Mouse (Mus musculus): ENCODE data around the gene Rab11fip4. TPM values are rescaled to one million over a fixed set of nuclear protein-coding genes. Genes with fewer than 3 reads are reported as not detected.

The Rab11fip4 gene
- polyA plus RNA-seq, 1 experiment = 12.2 TPM

- no peak for DNase-seq (ENCODE audit: low read depth in 1 of 2, low spot score in 2 of 2)
- H3K4me3 ChIP-seq (ENCODE audit: extremely low read depth, insufficient read depth, insufficient read length) = no peak overlapping the region
- peaks cover 4% of the 10 kb centered on the region; the same call in 1 of the 2 replicates for H3K4me1 ChIP-seq (ENCODE audit: control insufficient read depth, insufficient read depth, insufficient read length)
- peaks cover 17% of the 10 kb centered on the region for H3K27me3 ChIP-seq (ENCODE audit: control insufficient read depth, insufficient read depth, low read length)
- no peaks in the 10 kb centered on the region for H3K36me3 ChIP-seq (ENCODE audit: control insufficient read depth, insufficient read depth, low read length)
- H3K27ac ChIP-seq (ENCODE audit: insufficient read depth, low read length) = no peak overlapping the region
- TF ChIP-seq CTCF (IDR thresholded peaks at IDR 0.05; ENCODE audit: extremely low read depth, insufficient read depth, insufficient read length, insufficient replicate concordance) (no peak), POLR2A (IDR thresholded peaks at IDR 0.05; ENCODE audit: low read depth, low read length) (no peak)
- 90% methylated on average over 13 of the region's 13 CpGs for WGBS
These were observed 123.2 kb downstream of the Rab11fip4 start for GRCm38 (mm10) chr11:79714082-79714742.

DNA sequence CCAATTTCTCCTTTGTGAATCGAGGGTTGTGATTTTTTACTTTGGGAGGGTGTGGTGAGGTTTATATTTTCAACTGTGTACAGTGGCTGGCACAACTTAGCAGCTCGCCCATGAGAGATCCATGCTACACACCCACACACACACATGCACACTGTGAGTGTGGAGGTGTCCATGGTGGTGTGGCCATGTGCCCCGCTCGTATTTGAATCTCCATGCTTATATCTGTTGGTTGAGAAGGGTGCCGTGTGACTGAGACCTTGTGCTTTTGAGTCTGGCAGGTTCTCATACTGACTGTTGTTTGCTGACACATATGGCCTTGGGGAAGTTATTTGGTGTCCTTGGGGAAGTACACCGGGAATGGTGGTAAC is 123.7 kb downstream of the Rab11fip4 start:
- Histone ChIP-seq H3K4me3 (ENCODE audit: extremely low read depth, insufficient read depth, insufficient read length) (no peak overlapping the region), H3K27ac (ENCODE audit: insufficient read depth, low read length) (no peak overlapping the region), H3K36me3 (ENCODE audit: control insufficient read depth, insufficient read depth, low read length) (no peaks in the 10 kb centered on the region), H3K27me3 (ENCODE audit: control insufficient read depth, insufficient read depth, low read length) (peaks cover 17% of the 10 kb centered on the region), H3K4me1 (ENCODE audit: control insufficient read depth, insufficient read depth, insufficient read length) (peaks cover 4% of the 10 kb centered on the region; the same call in 1 of the 2 replicates)
- TF ChIP-seq CTCF (IDR thresholded peaks at IDR 0.05; ENCODE audit: extremely low read depth, insufficient read depth, insufficient read length, insufficient replicate concordance) (no peak), POLR2A (IDR thresholded peaks at IDR 0.05; ENCODE audit: low read depth, low read length) (no peak)
- WGBS = 90% methylated on average over 6 of the region's 6 CpGs
- DNase-seq (ENCODE audit: low read depth in 1 of 2, low spot score in 2 of 2) = no peak

GRCm38 (mm10) chr11:79715316-79715715 is 124.3 kb downstream of the Rab11fip4 start:
- Histone ChIP-seq H3K4me1 (ENCODE audit: control insufficient read depth, insufficient read depth, insufficient read length) (peaks cover 4% of the 10 kb centered on the region; the same call in 1 of the 2 replicates), H3K36me3 (ENCODE audit: control insufficient read depth, insufficient read depth, low read length) (no peaks in the 10 kb centered on the region), H3K27ac (ENCODE audit: insufficient read depth, low read length) (no peak overlapping the region), H3K27me3 (ENCODE audit: control insufficient read depth, insufficient read depth, low read length) (peaks cover 17% of the 10 kb centered on the region), H3K4me3 (ENCODE audit: extremely low read depth, insufficient read depth, insufficient read length) (no peak overlapping the region)
- TF ChIP-seq POLR2A (IDR thresholded peaks at IDR 0.05; ENCODE audit: low read depth, low read length) (no peak), CTCF (IDR thresholded peaks at IDR 0.05; ENCODE audit: extremely low read depth, insufficient read depth, insufficient read length, insufficient replicate concordance) (no peak)
- WGBS = 76% methylated on average over 8 of the region's 8 CpGs
- DNase-seq (ENCODE audit: low read depth in 1 of 2, low spot score in 2 of 2) = no peak

DNA sequence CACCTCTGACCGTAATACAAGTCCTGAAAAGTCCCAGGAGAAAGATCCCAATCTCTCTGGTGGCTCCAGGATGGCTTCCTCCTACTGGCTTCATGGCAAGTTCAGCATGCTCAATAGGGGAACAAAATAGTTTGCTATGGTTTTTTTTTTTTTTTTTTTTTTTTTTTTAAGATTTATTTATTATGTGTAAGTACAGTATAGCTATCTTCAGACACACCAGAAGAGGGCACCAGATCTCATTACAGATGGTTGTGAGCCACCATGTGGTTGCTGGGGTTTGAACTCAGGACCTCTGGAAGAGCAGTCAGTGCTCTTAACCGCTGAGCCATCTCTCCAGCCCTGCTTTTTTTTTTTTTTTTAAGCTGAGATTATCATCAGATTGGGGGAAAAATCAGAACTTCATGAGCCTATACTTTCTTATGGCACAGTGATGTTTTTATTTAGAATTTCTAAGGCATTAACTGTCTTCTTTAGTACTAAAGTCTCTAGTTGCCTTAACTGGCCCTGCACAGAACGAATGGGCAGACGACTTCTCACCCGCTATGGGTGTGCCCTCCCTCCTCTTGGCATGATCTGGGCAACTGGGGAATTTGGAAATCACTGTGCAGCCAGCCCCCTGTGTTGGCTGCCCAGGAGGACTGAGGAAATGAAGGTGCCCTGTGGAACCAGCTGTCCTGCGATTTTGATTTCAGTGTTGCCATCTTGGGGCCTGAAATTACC is 124.9 kb downstream of the Rab11fip4 start:
- no peak for TF ChIP-seq CTCF (IDR thresholded peaks at IDR 0.05; ENCODE audit: extremely low read depth, insufficient read depth, insufficient read length, insufficient replicate concordance)
- no peak for TF ChIP-seq POLR2A (IDR thresholded peaks at IDR 0.05; ENCODE audit: low read depth, low read length)
- no peaks in the 10 kb centered on the region for H3K36me3 ChIP-seq (ENCODE audit: control insufficient read depth, insufficient read depth, low read length)
- H3K4me1 ChIP-seq (ENCODE audit: control insufficient read depth, insufficient read depth, insufficient read length) = peaks cover 4% of the 10 kb centered on the region; the same call in 1 of the 2 replicates
- DNase-seq (ENCODE audit: low read depth in 1 of 2, low spot score in 2 of 2) = no peak
- no peak overlapping the region for H3K4me3 ChIP-seq (ENCODE audit: extremely low read depth, insufficient read depth, insufficient read length)
- H3K27ac ChIP-seq (ENCODE audit: insufficient read depth, low read length) = no peak overlapping the region
- H3K27me3 ChIP-seq (ENCODE audit: control insufficient read depth, insufficient read depth, low read length) = peaks cover 17% of the 10 kb centered on the region
- 80% methylated on average over 6 of the region's 6 CpGs for WGBS

DNA sequence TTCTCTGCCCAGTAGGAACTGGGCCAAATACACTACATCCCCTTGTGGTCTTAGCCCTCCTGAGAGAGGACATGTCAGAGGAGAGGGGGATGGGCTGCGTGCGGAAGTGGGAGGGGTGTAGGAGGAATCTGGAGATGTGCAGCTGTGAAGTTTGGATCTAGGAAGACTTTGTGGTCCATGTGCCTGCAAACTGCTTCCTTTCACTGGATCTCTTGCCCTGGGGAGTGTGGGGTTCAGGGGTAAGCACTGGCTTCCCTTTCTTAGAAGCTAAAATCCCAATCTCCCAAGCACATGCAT is 125.4 kb downstream of the Rab11fip4 start:
- Histone ChIP-seq H3K27ac (ENCODE audit: insufficient read depth, low read length) (no peak overlapping the region), H3K4me3 (ENCODE audit: extremely low read depth, insufficient read depth, insufficient read length) (no peak overlapping the region), H3K27me3 (ENCODE audit: control insufficient read depth, insufficient read depth, low read length) (peaks cover 12% of the 10 kb centered on the region), H3K36me3 (ENCODE audit: control insufficient read depth, insufficient read depth, low read length) (no peaks in the 10 kb centered on the region), H3K4me1 (ENCODE audit: control insufficient read depth, insufficient read depth, insufficient read length) (peaks cover 3% of the 10 kb centered on the region; the same call in 1 of the 2 replicates)
- TF ChIP-seq CTCF (IDR thresholded peaks at IDR 0.05; ENCODE audit: extremely low read depth, insufficient read depth, insufficient read length, insufficient replicate concordance) (no peak), POLR2A (IDR thresholded peaks at IDR 0.05; ENCODE audit: low read depth, low read length) (no peak)
- 48% methylated on average over 2 of the region's 2 CpGs for WGBS
- no peak for DNase-seq (ENCODE audit: low read depth in 1 of 2, low spot score in 2 of 2)

GRCm38 (mm10) chr11:79717271-79717670 is 126.3 kb downstream of the Rab11fip4 start:
- no peak overlapping the region for H3K4me3 ChIP-seq (ENCODE audit: extremely low read depth, insufficient read depth, insufficient read length)
- 80% methylated on average over 3 of the region's 3 CpGs for WGBS
- 0 out of 2 replicates have a peak, but pooled peaks cover 4% of the 10 kb centered on the region for H3K27me3 ChIP-seq (ENCODE audit: control insufficient read depth, insufficient read depth, low read length)
- no peak for DNase-seq (ENCODE audit: low read depth in 1 of 2, low spot score in 2 of 2)
- TF ChIP-seq POLR2A (IDR thresholded peaks at IDR 0.05; ENCODE audit: low read depth, low read length) (no peak), CTCF (IDR thresholded peaks at IDR 0.05; ENCODE audit: extremely low read depth, insufficient read depth, insufficient read length, insufficient replicate concordance) (no peak)
- H3K36me3 ChIP-seq (ENCODE audit: control insufficient read depth, insufficient read depth, low read length) = no peaks in the 10 kb centered on the region
- no peaks in the 10 kb centered on the region for H3K4me1 ChIP-seq (ENCODE audit: control insufficient read depth, insufficient read depth, insufficient read length)
- no peak overlapping the region for H3K27ac ChIP-seq (ENCODE audit: insufficient read depth, low read length)

DNA sequence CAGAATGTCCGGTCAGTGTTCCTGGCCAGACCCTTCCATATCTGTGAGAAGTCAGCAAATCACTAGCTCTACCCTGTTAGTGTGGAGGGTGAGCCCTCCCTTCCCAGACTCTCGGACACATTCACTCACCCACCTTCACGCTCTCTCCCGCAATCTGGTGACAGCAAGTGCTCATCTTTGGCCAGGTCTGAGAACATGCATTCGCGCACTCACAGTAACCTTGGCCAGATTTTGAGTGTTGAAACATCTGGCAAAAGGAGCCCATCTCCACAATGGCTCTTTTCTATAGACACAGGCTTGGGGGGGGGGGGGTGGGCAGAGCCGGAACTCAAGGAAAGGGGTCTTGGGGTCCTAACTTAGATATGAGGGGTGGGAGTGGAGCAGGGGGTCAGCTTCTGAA is 126.8 kb downstream of the Rab11fip4 start:
- H3K27me3 ChIP-seq (ENCODE audit: control insufficient read depth, insufficient read depth, low read length) = 0 out of 2 replicates have a peak, but pooled peaks cover 3% of the 10 kb centered on the region
- 93% methylated on average over 7 of the region's 7 CpGs for WGBS
- no peak for DNase-seq (ENCODE audit: low read depth in 1 of 2, low spot score in 2 of 2)
- H3K4me1 ChIP-seq (ENCODE audit: control insufficient read depth, insufficient read depth, insufficient read length) = no peaks in the 10 kb centered on the region
- H3K36me3 ChIP-seq (ENCODE audit: control insufficient read depth, insufficient read depth, low read length) = no peaks in the 10 kb centered on the region
- H3K27ac ChIP-seq (ENCODE audit: insufficient read depth, low read length) = no peak overlapping the region
- no peak overlapping the region for H3K4me3 ChIP-seq (ENCODE audit: extremely low read depth, insufficient read depth, insufficient read length)
- TF ChIP-seq POLR2A (IDR thresholded peaks at IDR 0.05; ENCODE audit: low read depth, low read length) = no peak
- no peak for TF ChIP-seq CTCF (IDR thresholded peaks at IDR 0.05; ENCODE audit: extremely low read depth, insufficient read depth, insufficient read length, insufficient replicate concordance)
